13 mouse cellular contexts compared by ENCODE assay signal in genomic region chr14:122384447-122385237, GRCm38 (mm10).
DNase-seq lines count a peak whose midpoint lies in the region; ATAC-seq lines count a peak whose summit lies in the region.
"Had no signal": no experiment of that assay in that cellular context is flagged by ENCODE, and none has a peak within 500 bp of the region (broad histone marks: within the 10 kb centered on the region; RNA-seq: fewer than 3 reads in every experiment).

No protein-coding gene starts in this region.

- WGBS in kidney, embryonic 15.5 days = 37% methylated on average over 21 of the region's 21 CpGs
- WGBS in limb, embryonic 11.5 days = 20% methylated on average over 21 of the region's 21 CpGs

- peak overlapping the region; percentile 15 for H3K4me2 ChIP-seq in kidney, embryonic 15.5 days
- peak overlapping the region; percentile 14; the same call in 1 of the 2 replicates for H3K4me2 ChIP-seq in limb, embryonic 11.5 days (ENCODE audit: low read depth, severe bottlenecking)

- H3K4me3 ChIP-seq in kidney, embryonic 15.5 days (replicated peaks) = no peak overlapping the region
- no peak overlapping the region for H3K4me3 ChIP-seq in limb, embryonic 11.5 days (ENCODE audit: low read depth, low read length)
- H3K4me3 ChIP-seq: embryonic facial prominence, embryonic 10.5 days; megakaryocyte, embryonic 14.5 days had no signal

- no peak overlapping the region for H3K9ac ChIP-seq in kidney, embryonic 15.5 days
- H3K9ac ChIP-seq in limb, embryonic 11.5 days (ENCODE audit: low read length) = no peak overlapping the region

- no peak for DNase-seq in kidney, adult 18-20 months
- DNase-seq in brain, adult 2 months (ENCODE audit: low read depth, low spot score) = peak; percentile 91
- DNase-seq in cerebellum, postnatal 25 days = peak; percentile 68 to 74
- no peak for DNase-seq in limb, embryonic 11.5 days (ENCODE audit: low spot score)
- no peak for DNase-seq in right cerebral cortex, postnatal 4 days
- no peak for DNase-seq in embryo, embryonic 9.5 days (ENCODE audit: extremely low spot score)
- DNase-seq in layer of hippocampus, adult 18-20 months (ENCODE audit: low spot score in 2 of 2) = no peak
- DNase-seq: lung, adult 2 months; spleen, adult 18-20 months had no signal

- H3K4me1 ChIP-seq in kidney, embryonic 15.5 days = 0 out of 2 replicates have a peak, but pooled peaks cover 13% of the 10 kb centered on the region
- peaks cover 4% of the 10 kb centered on the region; the same call in 1 of the 2 replicates for H3K4me1 ChIP-seq in limb, embryonic 11.5 days (ENCODE audit: control insufficient read depth, insufficient read depth, low read length)
- H3K4me1 ChIP-seq: embryonic facial prominence, embryonic 10.5 days; megakaryocyte, embryonic 14.5 days had no signal

- ATAC-seq in kidney, embryonic 15.5 days (replicated peaks; ENCODE audit: low FRiP score) = no peak
- ATAC-seq in limb, embryonic 11.5 days (ENCODE audit: insufficient number of reproducible peaks, low FRiP score, low TSS enrichment, low read depth) = no peak
- ATAC-seq: CD4-positive, CD25-positive, alpha-beta regulatory T cell, adult 4 months had no signal

- H3K27me3 ChIP-seq in kidney, embryonic 15.5 days = peaks cover 31% of the 10 kb centered on the region
- H3K27me3 ChIP-seq in limb, embryonic 11.5 days (ENCODE audit: control insufficient read depth, insufficient read depth, low read length) = no peaks in the 10 kb centered on the region
- H3K27me3 ChIP-seq: megakaryocyte, embryonic 14.5 days had no signal

- no peaks in the 10 kb centered on the region for H3K36me3 ChIP-seq in kidney, embryonic 15.5 days
- H3K36me3 ChIP-seq in limb, embryonic 11.5 days (ENCODE audit: control insufficient read depth, insufficient read depth, low read length) = no peaks in the 10 kb centered on the region
- H3K36me3 ChIP-seq: embryonic facial prominence, embryonic 10.5 days had no signal

- no peaks in the 10 kb centered on the region for H3K9me3 ChIP-seq in kidney, embryonic 15.5 days (replicated peaks)
- H3K9me3 ChIP-seq in limb, embryonic 11.5 days (ENCODE audit: control insufficient read depth, low read length) = no peaks in the 10 kb centered on the region
- H3K9me3 ChIP-seq: embryonic facial prominence, embryonic 10.5 days; megakaryocyte, embryonic 14.5 days had no signal

- H3K27ac ChIP-seq in kidney, embryonic 15.5 days = no peak overlapping the region
- H3K27ac ChIP-seq in limb, embryonic 11.5 days (replicated peaks; ENCODE audit: low read depth, low read length) = no peak overlapping the region
- H3K27ac ChIP-seq: embryonic facial prominence, embryonic 10.5 days had no signal

Comparison
In these comparisons a context has a peak if more than half of its experiments do, and no peak if none do; other contexts are left out.
1. DNase-seq: peak in brain, adult 2 months (single experiment) and cerebellum, postnatal 25 days (2 of 2); none in kidney, adult 18-20 months (single experiment), limb, embryonic 11.5 days (single experiment), right cerebral cortex, postnatal 4 days (single experiment), embryo, embryonic 9.5 days (single experiment) and layer of hippocampus, adult 18-20 months (0 of 2).